Mouse (Mus musculus) monocyte, adult 2 months (primary cell): ENCODE measurements at regions not wholly inside any gene's neighbourhood (a gene's known extent, or its start where the extent isn't known, plus 50 kb on each side); places are given as distances from the start of the nearest gene placed in this dataset.

Experiments used
- DNase-seq, 2 experiments: peaks; one replicate each; pipeline ENCODE4 v3.0.0; 2022; ENCODE audit warnings: low spot score in 2 of 2, low read depth in 1 of 2

DNA sequence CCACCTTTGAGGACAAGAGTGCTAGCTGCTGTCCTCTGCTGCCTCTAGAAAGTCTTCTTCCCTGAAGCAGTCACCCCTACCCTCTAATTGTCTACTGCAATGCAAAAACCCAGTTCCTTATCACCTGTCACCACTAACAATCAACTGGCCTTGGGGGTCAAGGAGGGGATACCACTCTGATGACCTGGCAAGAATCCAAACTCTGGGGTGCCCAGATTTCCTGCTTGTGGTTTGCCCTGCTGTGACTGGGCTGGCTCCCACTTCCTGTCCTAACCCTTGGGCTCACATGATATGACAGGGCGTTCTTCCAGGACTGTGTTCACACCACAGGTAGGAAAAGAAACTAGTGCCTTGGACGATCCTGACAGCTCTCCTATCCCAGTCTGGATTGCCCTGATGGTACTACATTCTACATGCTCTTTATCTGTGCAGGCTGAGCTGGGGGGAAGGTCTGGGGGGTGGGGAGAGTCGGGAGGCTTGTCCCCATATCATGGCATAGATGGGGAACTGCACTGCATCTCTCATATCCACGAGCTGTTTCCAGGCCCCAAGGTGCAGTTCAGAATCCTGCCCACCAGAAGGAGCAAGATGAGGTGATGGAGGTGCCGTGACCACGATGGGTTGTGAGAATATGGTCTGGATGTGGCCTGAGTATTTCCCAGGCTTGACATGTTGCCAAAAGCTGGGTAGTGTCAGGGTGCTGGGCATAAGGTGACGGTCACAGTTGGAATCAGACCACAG, 81.0 kb downstream of the Maf start:
- DNase-seq = no peak

DNA sequence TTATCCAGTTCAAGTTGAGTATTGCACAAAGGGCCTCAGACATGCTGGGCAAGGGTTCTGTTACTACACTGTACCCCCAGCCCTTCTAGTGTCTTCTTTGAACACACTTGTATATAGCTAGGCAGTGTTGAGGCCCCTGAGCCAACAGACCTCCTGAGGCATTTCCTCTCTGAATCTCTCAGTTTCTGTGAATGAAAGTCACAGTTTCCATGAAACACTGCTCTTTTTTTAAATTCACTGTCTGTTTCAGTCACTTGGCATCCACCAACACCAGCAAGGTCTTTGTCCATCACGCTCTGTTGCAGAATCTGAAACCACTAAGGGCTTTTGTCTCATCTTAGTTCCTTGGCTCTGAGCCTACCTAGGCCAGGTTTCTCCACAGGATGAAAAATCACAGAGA, 82.5 kb downstream of the Maf start:
- DNase-seq = no peak

GRCm38 (mm10) chr8:115618049-115618760, 89.4 kb downstream of the Maf start:
- DNase-seq = peak; percentile 29 to 36

DNA sequence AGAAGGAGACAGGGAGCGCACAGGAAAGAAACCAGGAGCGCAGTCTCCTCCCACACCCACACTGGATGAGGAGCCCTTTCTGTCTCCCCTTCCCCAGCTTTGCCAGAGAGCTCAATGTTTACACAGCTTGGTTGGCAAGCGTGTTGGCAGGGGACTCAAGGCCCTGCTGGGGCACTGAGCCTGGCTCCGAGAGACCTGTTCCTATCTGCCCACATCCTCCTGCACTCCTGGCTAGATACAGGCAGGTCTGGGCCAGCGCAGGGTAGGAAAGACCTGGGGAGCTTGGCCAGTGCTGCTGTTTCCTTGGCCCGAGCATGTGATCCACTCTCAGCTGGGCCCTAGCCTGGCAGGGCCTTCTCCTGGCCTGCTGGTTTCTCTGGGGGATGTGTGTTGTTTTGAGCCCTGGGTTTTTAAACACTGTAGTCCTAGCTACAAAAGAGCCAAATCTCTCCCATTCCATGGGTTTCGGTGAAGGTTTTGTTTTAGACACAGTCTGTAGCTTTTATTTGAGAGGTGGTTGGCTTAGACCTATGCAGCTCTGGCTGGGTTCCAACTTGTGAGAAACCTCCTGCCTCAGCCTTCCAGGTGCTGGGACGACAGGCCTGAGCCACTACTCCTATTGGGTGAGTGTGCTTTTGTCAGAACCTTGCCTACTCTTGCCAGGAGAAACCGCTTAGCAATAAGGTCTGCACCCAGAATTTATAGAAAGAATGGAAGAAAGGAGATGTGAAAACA, 90.6 kb downstream of the Maf start:
- no peak for DNase-seq

DNA sequence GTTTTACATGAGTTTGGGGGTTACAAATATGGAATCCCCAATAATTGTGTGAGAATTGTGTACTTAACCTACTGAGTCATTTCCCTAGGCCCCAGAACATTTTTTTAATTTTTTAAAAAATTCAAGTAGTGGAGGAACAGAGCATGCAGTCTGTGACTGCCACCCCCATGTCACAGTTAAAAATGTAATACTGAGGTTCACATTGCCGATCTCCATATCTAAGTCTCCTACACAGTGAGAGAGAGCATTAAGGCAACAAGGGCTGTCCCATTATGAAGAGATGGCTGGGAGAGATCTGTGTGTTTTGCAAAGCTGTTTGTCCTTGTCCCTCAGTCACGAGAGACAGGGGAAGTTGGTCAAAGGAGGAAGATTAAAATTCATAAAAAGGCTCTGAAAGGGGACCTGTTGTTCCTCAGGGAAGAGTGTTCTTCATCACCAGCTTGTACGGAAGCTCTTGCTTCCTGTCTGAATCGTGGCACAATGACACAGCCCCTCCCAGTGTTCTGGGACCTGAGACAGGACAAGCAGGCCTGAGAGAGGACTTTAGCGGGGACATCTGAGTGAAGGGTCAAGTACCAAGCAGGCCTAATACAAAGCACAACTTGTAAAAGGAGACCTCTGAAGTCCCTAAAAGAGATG, 93.5 kb downstream of the Maf start:
- DNase-seq = peak; percentile 15 to 16

- DNase-seq = peak in 1 of 2 experiments; percentile 7
These were observed 95.5 kb downstream of the Maf start for GRCm38 (mm10) chr8:115612119-115612518.

- no peak for DNase-seq
These were observed 107.8 kb downstream of the Maf start for GRCm38 (mm10) chr8:115599771-115600170.

- no peak for DNase-seq
These were observed 110.2 kb downstream of the Maf start for GRCm38 (mm10) chr8:115597226-115597953.

GRCm38 (mm10) chr8:115589721-115590120, 117.9 kb downstream of the Maf start:
- DNase-seq = no peak

DNA sequence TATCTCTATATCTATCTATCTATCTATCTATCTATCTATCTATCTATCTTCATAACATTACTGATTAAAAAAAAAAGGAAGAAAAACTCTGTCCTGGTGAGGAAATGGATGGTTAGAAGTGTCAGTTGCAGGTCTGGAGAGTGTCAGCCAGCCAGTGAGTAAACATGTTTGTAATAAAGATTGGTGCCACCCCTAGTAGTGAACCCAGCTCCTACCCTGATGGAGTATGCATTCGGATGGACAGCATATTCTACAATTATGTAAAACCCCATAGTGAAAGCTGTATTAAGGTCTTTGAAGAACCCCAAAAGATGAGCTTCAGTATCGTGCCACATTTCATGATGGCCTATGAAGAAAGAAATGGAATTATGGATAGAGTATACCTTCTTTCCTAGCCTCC, 118.5 kb downstream of the Maf start:
- no peak for DNase-seq

- no peak for DNase-seq
These were observed 123.2 kb downstream of the Maf start for GRCm38 (mm10) chr8:115584311-115584907.

- no peak for DNase-seq
These were observed 124.4 kb downstream of the Maf start for GRCm38 (mm10) chr8:115583221-115583620.

DNA sequence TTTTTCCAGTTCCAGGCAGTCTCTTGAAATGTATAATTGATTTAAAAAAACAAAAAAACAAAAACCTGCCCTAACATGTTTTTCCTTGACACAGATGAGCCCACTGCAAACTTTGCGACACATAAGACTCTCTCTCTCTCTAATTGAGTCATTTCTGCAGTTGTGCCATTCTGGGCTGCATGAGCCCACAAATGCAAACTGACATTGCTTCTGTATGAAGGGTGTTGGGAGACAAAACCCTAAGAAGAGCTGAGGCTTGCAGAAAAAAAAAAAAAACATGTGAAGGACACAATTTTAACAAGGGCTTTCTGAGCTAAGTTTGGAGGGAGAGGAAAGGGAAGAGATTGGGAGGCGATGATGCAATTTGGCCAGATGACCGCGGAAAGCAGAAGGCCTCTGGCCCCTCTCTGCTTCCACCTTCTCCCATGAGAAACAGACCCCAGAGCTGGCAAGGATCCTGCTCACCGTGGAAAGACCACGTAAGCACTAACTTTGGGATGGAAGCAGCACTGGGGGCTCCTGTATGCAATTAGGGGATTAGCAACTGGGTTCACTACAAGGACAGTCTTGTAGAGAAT, 125.6 kb downstream of the Maf start:
- no peak for DNase-seq

- no peak for DNase-seq
These were observed 139.2 kb downstream of the Maf start for GRCm38 (mm10) chr8:115568394-115568793.

GRCm38 (mm10) chr8:115565768-115566167, 141.8 kb downstream of the Maf start:
- no peak for DNase-seq

DNA sequence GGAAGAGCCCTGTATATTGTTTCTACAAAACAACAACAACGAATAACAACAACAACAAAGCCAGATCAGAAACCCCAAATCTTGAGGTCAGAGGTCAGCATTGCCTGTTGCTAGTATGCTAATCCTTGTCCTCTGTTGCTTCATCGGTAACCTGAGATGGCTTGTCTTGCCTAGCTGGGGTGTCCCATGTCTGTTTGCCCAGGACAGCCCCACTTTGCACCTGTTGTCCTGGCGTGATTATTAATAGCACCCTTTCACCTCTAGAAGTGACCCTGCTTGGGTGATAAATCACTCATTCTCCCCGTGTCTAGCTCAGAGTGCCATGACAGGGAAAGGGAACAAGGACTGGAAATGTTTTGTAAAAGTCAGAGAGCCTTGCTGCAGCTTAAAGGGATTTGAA, 145.2 kb downstream of the Maf start:
- DNase-seq = no peak

DNA sequence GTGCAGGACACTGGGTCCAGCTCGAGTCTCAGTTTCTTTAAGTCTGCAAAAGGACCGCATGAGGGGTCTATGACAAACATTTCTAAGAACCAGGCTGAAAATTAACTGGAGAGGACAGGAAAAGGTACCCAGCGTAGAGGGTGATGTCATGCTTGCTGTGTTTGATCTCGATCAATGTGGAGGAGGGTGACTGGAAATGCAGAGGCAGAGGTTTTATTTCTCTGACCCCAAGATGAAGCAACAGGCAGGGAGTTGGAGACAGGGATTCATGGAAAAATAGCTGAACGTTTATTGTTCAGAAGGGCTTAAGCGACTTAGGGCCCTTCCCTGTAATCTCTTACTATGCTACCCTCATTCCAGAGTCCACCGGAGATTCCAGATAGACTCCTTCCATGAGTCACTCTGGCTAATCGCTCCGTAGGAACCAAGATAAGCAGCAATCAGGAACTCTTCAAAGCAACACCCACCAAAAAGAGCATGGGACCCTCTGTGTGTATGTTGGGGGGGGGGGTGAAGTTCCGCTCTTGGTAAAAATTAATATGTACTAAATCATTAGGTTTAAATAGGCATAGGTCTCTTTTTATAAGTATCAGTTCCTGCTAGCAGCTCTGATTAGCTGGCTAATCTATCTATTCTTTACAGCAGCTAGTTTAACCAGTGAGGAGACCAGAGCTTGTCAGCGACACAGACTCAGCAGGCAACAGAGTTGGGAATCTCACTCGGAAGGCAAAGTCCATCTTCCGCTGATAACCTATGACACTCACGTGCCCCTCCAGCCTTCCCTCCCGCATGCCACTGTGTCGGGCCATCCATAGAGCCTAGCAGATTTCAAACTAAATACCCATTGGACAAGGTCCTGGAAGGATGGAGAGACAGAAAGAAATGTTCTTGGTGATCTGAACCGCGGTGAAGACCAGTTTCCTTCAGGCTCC, 146.3 kb downstream of the Maf start:
- no peak for DNase-seq

- DNase-seq = peak; percentile 28 to 52
These were observed 152.1 kb downstream of the Maf start for GRCm38 (mm10) chr8:115555452-115555851.

DNA sequence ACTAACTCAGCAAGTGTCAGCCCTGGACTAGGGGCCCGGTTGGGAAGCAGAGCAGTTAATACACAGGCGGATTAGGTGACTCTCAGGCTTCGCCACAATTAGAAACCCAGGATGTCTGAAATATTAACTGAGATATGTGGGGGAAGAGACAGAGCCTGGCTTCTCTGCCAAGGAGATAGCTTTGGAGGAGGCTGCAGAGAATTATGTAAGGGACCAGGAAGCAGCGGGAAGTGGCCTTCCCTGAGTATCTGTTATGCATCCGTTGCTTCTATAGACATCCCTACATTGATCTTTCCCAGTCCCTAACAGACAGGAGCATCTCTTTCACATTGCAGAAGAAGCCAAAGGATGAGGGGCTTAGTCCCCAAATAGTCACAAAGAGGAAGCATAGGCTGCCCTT, 153.4 kb downstream of the Maf start:
- DNase-seq = no peak
